Mouse (Mus musculus) liver, embryonic 13.5 days (tissue): ENCODE data around the gene Lrrc19. TPM values are rescaled to one million over a fixed set of nuclear protein-coding genes. Genes with fewer than 3 reads are reported as not detected.
"Not testable (repeated sequence)": the region's sequence is repeated elsewhere in the genome, so short reads cannot be mapped to it uniquely, and the experiment has no call there.

ENCODE experiments used
- ATAC-seq: fragments of 200-750 bp; cut with Nextera tagmentation; 2 replicates; pipeline ENCODE4 v1.8.0; 2017; ENCODE audit warnings: low read depth, mild to moderate bottlenecking, moderate number of reproducible peaks, moderate library complexity
- DNase-seq: peaks from one replicate; pipeline ENCODE4 v3.0.0; 2022
- H3K27ac ChIP-seq: fragments of 300-500 bp; sonication (generic); 2 replicates; pipeline ENCODE4 v1.5.1; 2015; ENCODE audit warnings: moderate library complexity, mild to moderate bottlenecking, inconsistent platforms
- H3K27me3 ChIP-seq: fragments of 300-500 bp; sonication (generic); 2 replicates; pipeline ENCODE4 v1.6.1; 2015; ENCODE audit warnings: mild to moderate bottlenecking, inconsistent platforms
- H3K36me3 ChIP-seq: fragments of 300-500 bp; sonication (generic); 2 replicates; pipeline ENCODE4 v1.6.1; 2015; ENCODE audit warnings: mild to moderate bottlenecking, inconsistent platforms
- H3K4me1 ChIP-seq: fragments of 300-500 bp; sonication (generic); replicated peaks from 2 replicates; pipeline ENCODE4 v1.6.1; 2015; ENCODE audit warnings: inconsistent platforms
- H3K4me2 ChIP-seq: fragments of 300-500 bp; sonication (generic); 2 replicates; pipeline ENCODE4 v1.6.1; 2015; ENCODE audit warnings: inconsistent platforms, mild to moderate bottlenecking, moderate library complexity
- H3K4me3 ChIP-seq: fragments of 300-500 bp; sonication (generic); replicated peaks from 2 replicates; pipeline ENCODE4 v1.5.1; 2015; ENCODE audit warnings: mild to moderate bottlenecking, inconsistent platforms
- H3K9ac ChIP-seq: fragments of 300-500 bp; sonication (generic); 2 replicates; pipeline ENCODE4 v1.6.1; 2015; ENCODE audit warnings: mild to moderate bottlenecking, inconsistent platforms
- H3K9me3 ChIP-seq: fragments of 300-500 bp; sonication (generic); replicated peaks from 2 replicates; pipeline ENCODE4 v1.6.1; 2016; ENCODE audit warnings: inconsistent platforms
- WGBS: fragments of 180-500 bp; shearing (Covaris S2); methylation state at CpG from one replicate; pipeline ENCODE4 v1.1.7; 2015; ENCODE audit not compliant: insufficient replicate concordance; 5-methylcytosine and 5-hydroxymethylcytosine counted together
- polyA plus RNA-seq: library from polyadenylated mRNA; unstranded; fragments of >200 nt; fragmentation: Nextera tagmentation; extraction: Ambion mirVana; gene quantifications from 2 replicates; pipeline ENCODE4 v1.2.1, GENCODE M21; 2015

The Lrrc19 gene
- 0.10 and 0.14 TPM in 2 replicates for polyA plus RNA-seq

GRCm38 (mm10) chr4:94649920-94650319 lies at the start of gene Lrrc19:
TSS of gene Lrrc19 (minus strand) at chr4:94650144.
- Histone ChIP-seq H3K27me3 (no peaks in the 10 kb centered on the region), H3K27ac (no peak within 1 kb of the TSS), H3K9me3 (no peaks in the 10 kb centered on the region), H3K36me3 (0 out of 2 replicates have a peak, but pooled peaks cover under 1% of the 10 kb centered on the region), H3K9ac (no peak within 1 kb of the TSS), H3K4me2 (no peak within 1 kb of the TSS), H3K4me1 (no peaks in the 10 kb centered on the region), H3K4me3 (no peak within 1 kb of the TSS)
- ATAC-seq: no peak
- no peak for DNase-seq
- WGBS: 77% methylated on average over 3 of the region's 3 CpGs

- H3K27me3 ChIP-seq: no peaks in the 10 kb centered on the region
- 50% methylated on average over 3 of the region's 3 CpGs for WGBS
- no peak for ATAC-seq
These were observed 46.4 kb upstream of the Lrrc19 start for GRCm38 (mm10) chr4:94696368-94696767.

GRCm38 (mm10) chr4:94692175-94692574 lies 42.2 kb upstream of the Lrrc19 start:
- WGBS: 65% methylated on average over 2 of the region's 2 CpGs
- no peaks in the 10 kb centered on the region for H3K36me3 ChIP-seq
- H3K27ac ChIP-seq: no peak overlapping the region
- H3K9me3 ChIP-seq: no peaks in the 10 kb centered on the region
- no peaks in the 10 kb centered on the region for H3K27me3 ChIP-seq
- no peak for ATAC-seq
- H3K9ac ChIP-seq: no peak overlapping the region
- H3K4me1 ChIP-seq: no peaks in the 10 kb centered on the region
- H3K4me2 ChIP-seq: no peak overlapping the region
- DNase-seq: no peak
- H3K4me3 ChIP-seq: no peak overlapping the region

More at GRCm38 (mm10) chr4:94696368-94696767, 46.4 kb upstream of the Lrrc19 start:
- DNase-seq: no peak
- Histone ChIP-seq H3K27ac (no peak overlapping the region), H3K9me3 (no peaks in the 10 kb centered on the region), H3K36me3 (no peaks in the 10 kb centered on the region), H3K9ac (no peak overlapping the region), H3K4me2 (no peak overlapping the region), H3K4me3 (no peak overlapping the region), H3K4me1 (no peaks in the 10 kb centered on the region)

- Histone ChIP-seq H3K4me1 (no peaks in the 10 kb centered on the region), H3K27ac (no peak overlapping the region), H3K4me2 (no peak overlapping the region), H3K9me3 (no peaks in the 10 kb centered on the region), H3K27me3 (no peaks in the 10 kb centered on the region), H3K36me3 (no peaks in the 10 kb centered on the region), H3K4me3 (no peak overlapping the region), H3K9ac (no peak overlapping the region)
- DNase-seq (no peak), ATAC-seq (no peak)
- WGBS: 14% methylated on average over 4 of the region's 4 CpGs
These were observed 41.1 kb upstream of the Lrrc19 start for GRCm38 (mm10) chr4:94691078-94691477.

- H3K9ac ChIP-seq, DNase-seq, H3K27ac ChIP-seq, ATAC-seq, H3K4me1 ChIP-seq, H3K4me2 ChIP-seq, H3K27me3 ChIP-seq, H3K36me3 ChIP-seq, H3K4me3 ChIP-seq, H3K9me3 ChIP-seq: not testable (repeated sequence)
- WGBS: 54% methylated on average over 2 of the region's 2 CpGs
These were observed 39.9 kb upstream of the Lrrc19 start for GRCm38 (mm10) chr4:94689804-94690203.

- H3K9me3 ChIP-seq: no peaks in the 10 kb centered on the region
- H3K4me1 ChIP-seq: no peaks in the 10 kb centered on the region
- no peaks in the 10 kb centered on the region for H3K27me3 ChIP-seq
- no peak overlapping the region for H3K4me3 ChIP-seq
- ATAC-seq: no peak
- H3K27ac ChIP-seq: no peak overlapping the region
- no peak for DNase-seq
- H3K9ac ChIP-seq: no peak overlapping the region
- no peaks in the 10 kb centered on the region for H3K36me3 ChIP-seq
- no peak overlapping the region for H3K4me2 ChIP-seq
- WGBS: 40% methylated on average over 5 of the region's 5 CpGs
These were observed 33.4 kb upstream of the Lrrc19 start for GRCm38 (mm10) chr4:94683305-94683704.

GRCm38 (mm10) chr4:94682029-94682428 lies 32.1 kb upstream of the Lrrc19 start:
- H3K36me3 ChIP-seq: no peaks in the 10 kb centered on the region
- DNase-seq (no peak), ATAC-seq (no peak)
- no peak overlapping the region for H3K4me2 ChIP-seq
- no peaks in the 10 kb centered on the region for H3K9me3 ChIP-seq
- no peaks in the 10 kb centered on the region for H3K4me1 ChIP-seq
- WGBS: 8% methylated on average over 1 of the region's 1 CpGs
- H3K27me3 ChIP-seq: no peaks in the 10 kb centered on the region
- no peak overlapping the region for H3K4me3 ChIP-seq
- no peak overlapping the region for H3K27ac ChIP-seq
- H3K9ac ChIP-seq: no peak overlapping the region

GRCm38 (mm10) chr4:94681181-94681580 lies 31.2 kb upstream of the Lrrc19 start:
- WGBS: 73% methylated on average over 2 of the region's 2 CpGs
- Histone ChIP-seq H3K27ac (no peak overlapping the region), H3K36me3 (no peaks in the 10 kb centered on the region), H3K9me3 (no peaks in the 10 kb centered on the region), H3K27me3 (no peaks in the 10 kb centered on the region), H3K9ac (no peak overlapping the region), H3K4me3 (no peak overlapping the region), H3K4me2 (no peak overlapping the region), H3K4me1 (no peaks in the 10 kb centered on the region)
- no peak for ATAC-seq
- DNase-seq: no peak

- no peak for ATAC-seq
- no peak overlapping the region for H3K9ac ChIP-seq
- 61% methylated on average over 2 of the region's 2 CpGs for WGBS
- DNase-seq: no peak
- H3K4me1 ChIP-seq: no peaks in the 10 kb centered on the region
- H3K27me3 ChIP-seq: no peaks in the 10 kb centered on the region
- H3K27ac ChIP-seq: no peak overlapping the region
- no peak overlapping the region for H3K4me2 ChIP-seq
- H3K36me3 ChIP-seq: no peaks in the 10 kb centered on the region
- no peak overlapping the region for H3K4me3 ChIP-seq
- H3K9me3 ChIP-seq: no peaks in the 10 kb centered on the region
These were observed 30.7 kb upstream of the Lrrc19 start for GRCm38 (mm10) chr4:94680662-94681061.

- Histone ChIP-seq H3K9me3 (no peaks in the 10 kb centered on the region), H3K27ac (no peak overlapping the region), H3K4me3 (no peak overlapping the region), H3K36me3 (no peaks in the 10 kb centered on the region), H3K4me2 (no peak overlapping the region), H3K4me1 (no peaks in the 10 kb centered on the region), H3K27me3 (no peaks in the 10 kb centered on the region), H3K9ac (no peak overlapping the region)
- DNase-seq (no peak), ATAC-seq (no peak)
- 35% methylated on average over 1 of the region's 1 CpGs for WGBS
These were observed 19.8 kb upstream of the Lrrc19 start for GRCm38 (mm10) chr4:94669718-94670117.

GRCm38 (mm10) chr4:94650426-94651175 lies 657 bp upstream of the Lrrc19 start:
- not testable (repeated sequence) for H3K27ac ChIP-seq, H3K27me3 ChIP-seq, H3K4me3 ChIP-seq, H3K9me3 ChIP-seq, H3K9ac ChIP-seq, DNase-seq, ATAC-seq, H3K4me1 ChIP-seq, H3K4me2 ChIP-seq, H3K36me3 ChIP-seq
- 59% methylated on average over 5 of the region's 5 CpGs for WGBS

GRCm38 (mm10) chr4:94643141-94643540 lies 6.8 kb downstream of the Lrrc19 start:
- Histone ChIP-seq H3K4me2 (no peak overlapping the region), H3K4me3 (no peak overlapping the region), H3K9me3 (no peaks in the 10 kb centered on the region), H3K36me3 (no peaks in the 10 kb centered on the region), H3K27me3 (no peaks in the 10 kb centered on the region), H3K4me1 (no peaks in the 10 kb centered on the region), H3K9ac (no peak overlapping the region), H3K27ac (no peak overlapping the region)
- WGBS: 78% methylated on average over 2 of the region's 2 CpGs
- DNase-seq: no peak
- no peak for ATAC-seq
